Mouse (Mus musculus) erythroid progenitor cell, adult 5-6 weeks (primary cell): Measurements from ENCODE around the gene Tmem242. TPM values are rescaled to one million over a fixed set of nuclear protein-coding genes. Genes with fewer than 3 reads are reported as not detected.

Source experiments
- ATAC-seq: replicated peaks from 2 replicates; pipeline ENCODE4 v1.8.0; 2016; ENCODE audit warnings: moderate number of reproducible peaks, mild to moderate bottlenecking, moderate TSS enrichment, inconsistent platforms; ENCODE audit not compliant: poor library complexity, low FRiP score, severe bottlenecking
- total RNA-seq, 2 experiments: library from RNA; stranded (forward) in 1 of 2; stranded (reverse) in 1 of 2; fragments of 150-400 nt in 1 of 2; fragments of 186-747, 209-891 nt in 1 of 2; gene quantifications; 2 replicates each; pipeline versions ENCODE4 v1.2.3 to v1.2.4; 2015 to 2017; ENCODE audit warnings: low replicate concordance in 2 of 2

The Tmem242 gene
- total RNA-seq, 2 experiments from 2014 or later, result 2.1 to 12.2 TPM

- no peak for ATAC-seq
These were observed 21.0 kb downstream of the Tmem242 start for GRCm38 (mm10) chr17:5419056-5419455.

- no peak for ATAC-seq
These were observed 21.5 kb downstream of the Tmem242 start, which contains the start of gene Ldhal6b for GRCm38 (mm10) chr17:5418545-5418944. Gene Ldhal6b, minus strand, starts transcription at chr17:5418767.

DNA sequence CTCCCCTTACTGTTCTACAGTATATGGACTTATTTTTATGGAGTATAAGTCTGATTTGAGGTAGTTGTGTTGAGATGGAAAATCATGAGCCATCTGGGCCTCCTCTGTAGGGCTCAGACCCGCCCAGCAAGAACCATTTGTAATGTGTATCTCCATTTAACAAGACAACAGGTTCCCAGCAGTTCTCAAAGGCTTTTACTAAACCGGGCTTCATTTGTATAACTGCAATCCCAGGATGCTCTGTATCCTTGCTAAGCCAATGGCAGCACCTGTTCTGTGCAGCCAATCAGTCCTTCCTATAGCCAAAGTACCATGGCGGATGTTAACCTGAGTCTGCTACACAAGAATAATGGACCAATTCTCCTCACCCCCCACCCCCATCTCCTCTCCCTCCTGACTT, 23.5 kb downstream of the Tmem242 start:
- no peak for ATAC-seq

DNA sequence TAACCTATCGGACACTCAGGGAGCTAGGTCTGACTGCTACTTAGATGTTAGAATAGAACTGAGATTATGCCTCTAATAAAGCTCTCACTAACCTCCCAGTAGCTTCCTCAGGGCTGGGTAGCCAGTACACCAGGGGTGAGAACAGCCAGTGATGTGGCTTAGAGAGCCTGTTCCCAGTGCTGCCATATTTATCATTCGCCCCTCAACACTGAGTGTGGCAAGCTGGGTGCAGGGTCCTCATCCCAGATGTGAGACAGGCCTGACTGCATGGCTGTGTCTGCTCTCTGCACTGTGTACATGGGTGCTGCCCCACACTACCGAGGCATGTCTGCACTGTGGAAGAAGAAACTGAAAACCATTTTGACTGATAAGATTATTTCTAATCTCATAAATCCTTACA, 26.0 kb downstream of the Tmem242 start:
- no peak for ATAC-seq

- ATAC-seq, result no peak
These were observed 26.7 kb downstream of the Tmem242 start for GRCm38 (mm10) chr17:5413350-5413749.

GRCm38 (mm10) chr17:5412740-5413139, 27.3 kb downstream of the Tmem242 start:
- ATAC-seq, result no peak

DNA sequence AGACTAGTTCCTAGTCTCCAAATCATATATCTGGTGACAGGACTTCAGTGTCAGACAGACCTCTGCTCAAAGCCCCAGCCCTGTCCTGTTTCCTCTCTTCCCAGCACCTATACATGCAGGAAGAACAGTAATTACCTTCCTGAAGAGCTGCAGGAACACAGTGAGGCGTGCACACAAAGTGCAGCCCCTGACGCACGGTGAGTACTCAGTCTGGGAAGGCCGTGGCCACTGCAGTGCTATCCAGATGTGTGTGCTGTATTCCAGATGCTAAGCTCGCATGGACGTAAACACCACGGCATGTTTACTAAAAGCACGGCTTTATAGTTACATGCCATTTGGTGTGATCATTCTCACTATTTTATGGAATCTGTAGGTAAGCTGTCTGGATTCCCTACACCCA, 27.8 kb downstream of the Tmem242 start:
- ATAC-seq, result no peak

DNA sequence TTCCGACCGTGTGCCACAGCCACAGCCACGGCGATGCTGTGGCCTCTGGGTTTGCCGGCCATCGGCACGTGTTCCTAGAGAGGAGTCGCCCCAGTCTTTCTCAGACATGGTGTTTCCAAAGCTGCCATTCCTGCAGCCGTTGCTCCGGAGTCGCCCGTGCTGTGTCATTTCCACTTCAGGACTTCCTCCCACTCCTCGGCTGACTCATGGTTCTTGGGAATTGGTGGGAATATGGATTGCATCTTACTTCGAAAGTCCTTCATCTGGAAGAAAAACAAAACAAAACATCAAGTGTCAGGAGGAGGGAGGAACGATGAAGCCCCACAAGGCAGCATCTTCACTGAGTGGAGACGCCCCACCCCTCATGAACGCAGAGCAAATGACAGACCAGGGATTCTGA, 28.9 kb downstream of the Tmem242 start:
- ATAC-seq, result 0 out of 2 replicates have a peak, but pooled peaks have one; percentile 14

DNA sequence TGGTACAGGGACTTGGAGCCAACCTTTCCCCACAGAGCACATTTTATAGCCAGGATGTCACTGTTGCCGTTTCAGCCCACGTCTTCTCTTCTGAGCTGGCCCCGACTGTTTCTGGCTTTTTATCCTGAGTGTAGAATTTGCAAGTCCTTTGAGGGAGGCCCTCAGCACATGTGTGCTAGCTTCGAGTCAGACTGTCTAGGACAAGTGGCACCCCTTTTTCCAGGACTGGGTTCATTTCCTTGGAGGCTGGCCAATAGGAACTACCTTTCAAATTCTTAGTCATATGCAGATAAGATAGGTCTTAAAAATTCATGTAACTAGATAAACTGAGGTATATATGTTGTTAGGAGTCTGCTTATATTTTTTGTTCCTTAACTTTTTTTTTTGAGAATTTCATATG, 29.7 kb downstream of the Tmem242 start:
- ATAC-seq, result no peak

DNA sequence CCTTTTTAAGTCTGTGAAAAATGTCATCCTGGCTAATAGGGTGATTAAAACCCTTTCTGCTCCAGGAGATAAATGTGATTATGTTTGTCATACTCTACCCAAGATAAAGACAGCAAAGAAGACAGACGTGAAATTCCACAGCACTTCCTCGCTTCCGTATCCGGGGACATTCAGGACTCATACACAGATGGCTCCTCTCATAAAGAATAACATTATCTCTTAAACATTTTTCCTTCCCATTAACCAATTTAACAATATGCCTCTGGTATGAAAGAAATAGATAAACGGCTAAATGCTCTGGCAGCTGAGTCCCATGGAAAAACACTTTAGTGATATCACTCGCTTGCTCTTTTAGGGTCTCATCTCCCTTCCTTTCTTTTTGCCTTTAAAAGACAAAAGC, 33.0 kb downstream of the Tmem242 start:
- no peak for ATAC-seq

DNA sequence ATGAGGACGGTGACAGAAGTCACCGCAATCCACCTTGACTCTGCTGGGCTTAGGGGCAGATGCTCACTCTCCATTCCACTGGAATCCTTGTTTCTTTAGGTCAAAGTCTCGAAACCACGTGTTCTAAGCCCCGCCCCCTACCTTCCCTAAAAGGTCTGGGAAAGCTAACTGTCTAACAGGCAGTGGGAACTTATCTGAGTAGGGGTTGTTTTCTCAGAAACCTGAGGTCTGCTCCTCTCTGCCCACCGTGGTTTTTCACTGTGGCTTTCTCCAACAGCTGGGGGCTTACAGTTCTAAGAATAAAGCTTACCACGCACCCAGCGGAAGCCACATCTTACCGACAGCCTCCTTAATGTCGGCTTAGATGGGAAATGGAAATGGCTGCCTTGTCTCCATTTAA, 33.5 kb downstream of the Tmem242 start:
- ATAC-seq, result no peak

DNA sequence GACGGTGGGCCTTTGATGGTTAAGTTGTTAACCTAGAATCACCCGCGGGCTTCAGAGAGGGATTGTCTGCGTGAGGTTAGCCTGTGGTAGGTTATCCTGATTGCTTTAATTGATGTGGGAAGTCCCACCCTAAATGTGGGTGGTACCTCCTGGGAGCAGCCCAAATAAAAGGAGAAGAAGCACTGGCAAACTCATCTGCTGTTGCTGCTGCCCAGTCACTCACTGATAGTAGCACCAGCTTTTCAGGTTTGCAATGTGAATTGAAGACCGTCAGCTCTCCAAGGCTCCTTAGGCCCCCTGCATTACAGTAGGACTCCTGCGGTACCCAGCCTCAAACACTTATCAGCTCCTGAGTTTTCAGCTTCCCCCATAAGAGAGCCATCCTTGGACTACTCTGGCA, 36.2 kb downstream of the Tmem242 start:
- ATAC-seq, result no peak

GRCm38 (mm10) chr17:5402624-5403023, 37.4 kb downstream of the Tmem242 start:
- ATAC-seq, result peak; percentile 79

GRCm38 (mm10) chr17:5402069-5402468, 38.0 kb downstream of the Tmem242 start:
- ATAC-seq, result peak; percentile 76

DNA sequence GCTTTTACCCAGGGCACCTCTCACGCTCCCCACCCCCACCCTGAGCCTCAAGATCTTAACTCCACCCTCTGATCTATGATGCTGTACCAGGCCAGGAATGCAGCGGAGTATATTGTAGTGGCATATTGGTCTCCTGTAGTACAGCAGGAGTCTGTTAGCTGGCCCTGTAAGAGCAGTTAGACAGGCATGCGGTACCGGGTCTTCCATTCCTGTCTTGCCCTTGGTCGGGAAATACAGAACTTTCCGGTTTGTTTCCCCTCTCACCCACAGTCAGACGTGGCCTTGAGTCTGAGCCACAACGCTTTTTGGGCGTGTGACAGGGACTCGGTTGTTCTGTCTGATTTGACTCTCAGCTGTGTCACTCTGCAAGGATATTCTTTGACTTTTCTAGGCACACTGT, 38.8 kb downstream of the Tmem242 start:
- no peak for ATAC-seq

DNA sequence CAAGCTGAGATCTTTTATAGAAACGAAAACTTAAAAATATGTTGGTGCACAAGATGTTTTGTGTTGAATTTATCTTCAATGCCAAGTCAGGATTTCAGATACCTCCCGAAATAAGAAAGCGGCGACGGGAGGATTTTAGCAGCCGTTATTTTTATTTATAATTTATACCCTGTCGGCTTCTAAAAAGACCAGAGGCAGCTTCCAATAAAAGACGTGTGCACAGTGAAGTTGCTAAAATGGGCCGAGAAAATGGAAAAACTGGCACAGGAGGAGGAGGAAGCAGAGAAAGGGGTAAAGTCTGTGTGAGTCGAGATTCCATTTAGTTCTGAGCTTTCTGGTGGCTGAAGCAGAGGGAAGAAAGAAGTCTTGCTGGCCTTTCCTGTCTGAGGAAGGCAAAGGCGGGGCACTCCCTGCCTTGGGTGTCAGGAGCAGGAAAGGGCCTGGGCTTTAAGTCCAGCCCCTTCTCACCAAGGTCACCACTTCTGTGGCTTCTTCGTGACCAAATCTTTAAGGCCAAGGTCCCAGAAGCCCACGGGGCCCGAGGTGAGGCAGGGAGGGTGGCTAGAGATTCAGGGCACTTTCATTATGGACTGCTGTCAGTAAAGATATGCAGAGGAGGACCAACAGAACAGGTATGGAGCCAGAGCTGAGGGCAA, 39.5 kb downstream of the Tmem242 start:
- ATAC-seq, result no peak

- peak; percentile 67; the same call in 1 of the 2 replicates for ATAC-seq
These were observed 42.7 kb downstream of the Tmem242 start for GRCm38 (mm10) chr17:5397148-5398007.

DNA sequence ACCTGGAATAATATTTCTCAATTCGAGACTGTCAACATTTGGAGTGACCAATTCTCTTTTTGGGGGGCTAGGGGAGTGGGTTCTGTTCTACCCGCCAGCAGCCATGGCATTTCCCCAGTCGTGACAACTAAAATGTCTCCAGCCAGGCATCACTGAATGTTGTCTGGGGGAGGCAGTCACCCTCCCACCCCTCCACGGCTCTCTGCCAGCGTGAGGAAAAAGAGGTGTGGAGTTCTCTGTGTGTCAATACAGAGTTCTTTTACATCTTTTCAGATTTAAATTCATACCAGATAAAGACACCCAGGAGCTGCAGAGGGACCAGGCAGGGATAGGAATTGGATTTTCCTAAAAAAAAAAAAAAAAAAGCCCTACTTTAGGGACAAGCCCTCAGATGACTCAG, 43.8 kb downstream of the Tmem242 start:
- ATAC-seq, result no peak

- no peak for ATAC-seq
These were observed 44.4 kb downstream of the Tmem242 start for GRCm38 (mm10) chr17:5395454-5396205.

GRCm38 (mm10) chr17:5390682-5391081, 49.4 kb downstream of the Tmem242 start:
- no peak for ATAC-seq
